Mouse (Mus musculus): ENCODE results near the gene Gm1330.
"Not testable (repeated sequence)": the region's sequence is repeated elsewhere in the genome, so short reads cannot be mapped to it uniquely, and the experiment has no call there.

The Gm1330 gene

DNA sequence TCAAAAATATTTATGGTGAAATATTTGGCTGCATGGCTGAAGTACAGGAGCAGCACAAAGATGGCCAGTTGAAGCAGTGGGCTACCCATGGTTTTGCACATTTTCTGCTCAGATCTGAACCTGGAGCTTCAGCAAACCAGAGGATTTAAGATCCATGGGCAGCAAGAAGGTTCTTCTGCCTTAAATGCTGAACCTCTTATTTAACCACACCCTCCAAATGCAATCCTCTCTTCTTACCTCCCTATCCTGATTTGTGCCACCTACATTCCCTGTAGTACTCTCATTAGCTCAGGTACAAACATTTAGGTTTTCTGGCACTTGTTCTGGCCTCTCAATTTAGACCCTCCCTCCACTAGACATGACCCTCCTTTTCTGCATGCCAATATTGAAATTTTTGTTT lies at the start of gene Gm1330:
Gene Gm1330 (minus strand): TSS at position 101 of the 400 bp plus-strand sequence.
- DNase-seq (ENCODE audit: low spot score in 2 of 2) = no peak

DNA sequence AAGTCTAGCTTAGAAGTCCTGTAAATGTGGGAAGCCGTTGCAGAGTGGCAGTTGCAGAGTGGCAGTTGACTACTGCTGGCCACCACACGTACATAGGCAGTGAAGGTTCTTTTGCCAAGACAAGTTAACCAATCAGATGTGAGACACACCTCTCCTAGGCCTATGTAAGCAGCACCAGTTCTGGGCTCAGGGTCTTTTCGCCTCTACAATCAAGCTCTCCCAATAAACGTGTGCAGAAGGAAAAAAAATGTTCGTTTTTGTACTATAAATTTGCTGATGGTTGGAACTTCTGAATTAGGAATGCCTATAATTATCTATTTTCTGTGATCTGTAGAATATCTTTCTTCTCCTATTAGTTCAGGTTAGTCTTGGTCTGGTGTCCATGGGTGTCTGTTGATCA lies 14.1 kb upstream of the Gm1330 start, which contains the start of gene Gm10750:
Gene Gm10750 (minus strand): TSS at position 101 of the 400 bp plus-strand sequence.
- not testable (repeated sequence) for DNase-seq (ENCODE audit: low spot score in 2 of 2)

DNA sequence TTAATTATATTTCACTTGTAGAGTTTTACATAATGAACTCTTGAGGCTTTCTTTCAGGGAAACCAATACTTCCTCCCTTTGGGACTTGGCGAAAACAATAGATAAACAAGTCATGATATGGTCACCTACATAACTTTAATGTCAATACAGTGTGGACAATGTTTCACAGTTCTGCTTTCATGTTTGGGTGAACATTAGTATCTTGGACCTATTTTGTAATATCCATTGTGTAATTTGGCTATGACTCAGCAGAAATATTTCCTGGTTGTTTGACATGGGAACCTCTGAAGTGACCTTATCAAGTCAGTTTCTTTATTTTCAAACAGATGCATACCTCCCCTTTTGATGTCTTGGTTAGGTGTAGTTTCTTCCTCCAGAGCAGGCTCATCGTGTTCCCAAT lies 1.8 kb upstream of the Gm1330 start:
- DNase-seq (ENCODE audit: low spot score in 2 of 2) = no peak

DNA sequence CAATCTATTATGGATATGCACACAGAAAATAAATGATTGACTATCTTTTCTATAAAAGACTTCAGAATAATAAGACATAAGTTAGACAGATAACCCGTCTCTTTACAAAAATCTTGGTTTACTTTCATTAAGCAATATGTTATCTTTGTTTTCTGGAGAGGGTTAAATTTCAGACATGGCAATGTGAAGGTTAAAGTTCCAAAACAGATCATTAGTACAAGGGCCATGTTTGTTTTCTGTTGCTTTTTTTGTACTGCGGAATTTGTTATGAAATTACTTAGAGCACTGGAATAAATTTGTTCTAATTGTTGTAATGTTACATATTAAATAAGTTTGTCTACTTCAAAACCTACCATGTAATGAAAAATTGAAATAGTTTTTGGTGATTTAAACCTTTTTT lies 7.9 kb downstream of the Gm1330 start:
- DNase-seq (ENCODE audit: low spot score in 2 of 2) = no peak

All from spleen, postnatal 14 days (tissue).